Mouse (Mus musculus) retina, postnatal 1 day (tissue): ENCODE data around the gene Eed.
A peak's percentile ranks its signal among the peaks of the same experiment; 100 is the strongest.
"Not testable (repeated sequence)": the region's sequence is repeated elsewhere in the genome, so short reads cannot be mapped to it uniquely, and the experiment has no call there.

Experiments
- DNase-seq: peaks from one replicate; pipeline ENCODE4 v3.0.0-alpha.2; 2012

Eed gene

DNA sequence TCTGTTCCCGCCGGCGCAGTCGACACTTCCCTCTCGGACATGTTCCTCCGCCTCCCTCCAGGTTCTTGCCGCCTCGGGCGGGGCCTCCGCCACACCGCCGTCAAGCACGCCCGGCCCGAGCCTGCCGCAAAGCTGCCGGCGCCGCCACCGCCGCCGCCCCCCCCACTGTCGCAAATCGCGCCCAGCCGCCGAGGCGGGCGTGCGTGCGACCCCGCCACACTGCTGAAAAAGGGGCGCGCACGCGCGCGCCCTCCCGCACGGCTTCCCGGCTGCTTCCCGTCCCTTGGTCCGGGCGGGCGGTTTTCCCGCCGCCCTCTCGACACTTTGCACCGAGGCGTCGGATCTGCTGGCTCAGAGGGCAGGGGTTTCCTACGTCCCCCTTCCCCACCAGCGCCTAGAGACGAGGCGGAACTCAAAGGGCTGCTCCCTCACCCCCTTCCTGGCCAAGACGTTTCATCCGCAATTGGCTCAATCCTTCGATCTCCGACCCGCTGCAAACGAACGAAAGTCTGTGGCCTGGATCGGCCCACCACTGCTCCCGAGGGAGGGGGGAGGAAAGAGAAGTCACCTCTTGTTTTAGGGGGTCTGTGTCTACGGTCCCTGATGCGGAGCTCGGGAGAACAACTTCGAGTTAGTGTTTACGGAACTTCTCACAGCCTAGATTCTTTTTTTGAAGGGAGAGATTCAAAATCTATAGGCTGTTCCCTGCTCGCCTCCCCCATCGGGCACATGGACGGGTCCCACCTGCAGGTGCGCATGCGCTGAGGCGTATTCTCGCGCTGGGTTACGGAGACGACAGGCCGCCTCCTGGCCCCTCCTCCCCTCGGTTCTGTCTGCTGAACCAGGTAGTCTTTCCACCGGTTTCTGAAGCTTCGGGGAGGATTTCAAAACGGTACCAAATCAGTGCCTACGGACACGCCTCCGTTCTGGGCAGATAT is at the start of gene Eed:
Gene Eed (minus strand): TSS at position 499 of the 938 bp plus-strand sequence.
- DNase-seq, result peak; percentile 97

DNA sequence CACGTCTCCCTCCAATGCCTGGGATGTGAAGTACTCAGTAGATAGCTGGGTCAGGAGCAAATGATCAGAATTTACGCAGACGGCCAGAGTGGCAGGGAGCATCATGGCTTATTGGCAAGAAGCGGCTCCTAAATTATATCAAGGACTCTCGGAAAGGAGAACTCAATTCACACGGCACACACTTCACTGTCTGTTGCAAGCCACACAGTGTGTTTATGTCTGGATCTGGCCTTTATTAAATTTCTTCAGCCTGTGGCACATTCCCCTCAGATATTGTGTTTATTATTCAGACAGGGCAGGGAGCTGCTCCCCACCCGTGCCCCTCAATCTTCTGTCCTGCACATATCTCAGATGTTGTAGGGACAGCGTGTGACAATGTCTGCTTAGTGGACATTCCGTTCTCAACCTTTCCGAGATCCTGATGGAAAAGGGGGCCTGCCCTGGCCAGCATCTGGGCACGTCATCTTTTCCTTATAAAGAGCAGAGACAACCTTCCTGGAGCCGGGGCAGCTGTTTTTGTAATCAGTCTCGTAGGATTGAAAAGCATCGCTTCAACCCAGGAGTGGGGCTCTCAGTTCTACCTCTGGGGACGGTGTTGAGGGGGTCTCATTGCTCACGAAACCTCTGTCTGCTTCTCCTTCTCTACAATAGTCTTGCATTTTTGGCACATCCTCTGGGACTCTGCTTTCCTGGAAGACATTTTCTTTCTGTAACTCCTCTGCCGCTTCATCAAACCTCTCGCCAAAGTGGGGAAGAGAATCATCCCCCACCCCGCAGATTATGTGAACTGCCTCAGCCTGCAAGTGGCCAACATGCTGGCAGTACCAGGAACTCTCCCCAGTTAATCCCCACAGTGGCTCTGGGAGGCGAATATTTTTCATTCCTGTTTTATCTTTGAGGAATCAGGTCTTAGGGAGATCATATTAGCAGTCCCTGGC is 49.0 kb upstream of the Eed start:
- no peak for DNase-seq

DNA sequence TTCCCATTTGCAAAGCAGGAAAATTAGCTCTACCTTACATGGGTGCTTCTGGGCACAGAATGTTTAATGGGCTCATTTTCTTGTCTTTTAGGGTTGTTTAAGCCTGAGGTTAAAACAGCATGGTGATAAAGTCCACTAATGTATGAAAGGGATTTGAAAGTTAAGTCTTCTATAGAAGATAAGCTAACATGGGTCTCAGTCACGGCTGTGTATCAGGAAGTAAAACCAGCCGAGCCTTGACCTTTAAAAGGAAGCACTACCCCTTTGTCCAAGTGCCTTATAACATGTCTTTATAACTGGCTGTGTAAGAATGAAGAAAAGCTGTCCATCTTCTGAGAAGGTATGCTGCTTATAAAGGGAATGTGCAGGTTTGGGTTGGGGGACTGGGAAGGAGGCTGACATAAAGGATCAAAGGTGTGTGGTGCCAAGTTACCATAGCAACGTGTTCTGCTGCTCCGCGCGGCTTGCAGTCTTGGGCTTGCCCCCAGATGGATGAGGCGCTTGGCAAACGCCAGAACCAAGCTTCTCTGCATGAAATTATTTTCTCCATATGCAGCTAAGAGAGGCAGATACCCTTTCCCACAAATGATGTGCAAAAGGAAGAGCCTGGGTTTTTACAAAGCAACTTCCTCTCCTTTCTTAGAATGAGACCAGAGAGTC is 48.2 kb upstream of the Eed start:
- DNase-seq, result peak; percentile 33

DNA sequence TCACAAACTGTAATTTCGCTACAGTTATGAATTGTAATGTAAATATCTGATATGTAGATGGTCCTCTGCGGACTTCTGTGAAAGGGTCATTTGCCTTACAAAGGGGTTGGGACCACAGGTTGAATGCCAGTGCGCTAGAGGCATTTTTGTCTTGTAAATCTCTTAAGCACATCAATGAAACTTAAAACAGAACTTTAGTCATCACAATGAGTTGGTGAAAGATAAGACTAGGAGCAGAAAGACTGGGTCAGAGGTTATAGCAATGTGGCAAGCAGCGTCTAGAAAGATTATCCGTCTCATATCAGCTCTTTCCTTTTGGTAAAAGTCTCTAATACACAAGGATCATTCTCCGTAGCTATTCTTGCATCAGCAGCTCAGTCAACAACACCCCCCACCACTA is 44.2 kb upstream of the Eed start:
- DNase-seq, result no peak

- DNase-seq, result no peak
Observed at GRCm38 (mm10) chr7:90022974-90023707, 42.4 kb upstream of the Eed start.

DNA sequence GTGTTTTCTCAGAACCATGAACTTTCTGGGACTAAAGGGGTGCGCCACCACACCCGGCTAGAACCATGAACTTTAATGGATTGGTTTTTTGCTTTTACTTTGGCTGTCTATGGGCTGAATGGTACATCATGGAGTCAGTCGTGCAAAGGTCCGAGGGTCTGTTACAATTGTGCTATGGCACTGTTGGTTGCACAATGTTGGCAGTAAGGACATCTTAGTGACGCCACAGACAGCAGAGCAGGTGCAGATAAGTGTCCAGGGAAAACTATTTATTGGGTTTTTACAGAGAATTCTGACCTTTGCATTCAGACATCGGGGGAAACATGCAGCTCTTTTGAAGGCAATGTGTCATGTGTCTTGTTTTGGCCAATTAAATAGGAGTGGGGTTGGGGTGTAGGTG is 39.5 kb upstream of the Eed start:
- DNase-seq, result no peak

DNA sequence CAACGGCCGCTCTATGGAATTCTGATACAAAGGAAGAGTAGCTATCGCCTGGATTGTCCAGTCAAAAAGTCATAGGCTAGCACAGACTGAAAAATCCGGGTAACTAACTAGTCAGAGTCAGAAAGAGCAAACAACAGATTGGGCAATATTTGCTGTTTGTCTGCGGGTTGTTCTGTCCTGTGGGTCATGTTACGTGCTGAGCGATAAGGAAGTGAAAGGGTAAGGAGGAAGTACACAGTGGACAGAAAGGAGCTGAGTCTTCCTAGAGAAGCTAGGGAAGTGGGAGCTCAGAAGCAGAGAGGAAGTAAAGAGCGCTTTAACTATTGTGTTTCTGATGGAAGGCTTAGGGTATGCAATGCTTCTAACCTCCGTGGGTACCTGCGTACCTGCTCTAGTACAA is 38.8 kb upstream of the Eed start:
- no peak for DNase-seq

- DNase-seq, result no peak
Observed at GRCm38 (mm10) chr7:90016930-90017588, 36.3 kb upstream of the Eed start.

DNA sequence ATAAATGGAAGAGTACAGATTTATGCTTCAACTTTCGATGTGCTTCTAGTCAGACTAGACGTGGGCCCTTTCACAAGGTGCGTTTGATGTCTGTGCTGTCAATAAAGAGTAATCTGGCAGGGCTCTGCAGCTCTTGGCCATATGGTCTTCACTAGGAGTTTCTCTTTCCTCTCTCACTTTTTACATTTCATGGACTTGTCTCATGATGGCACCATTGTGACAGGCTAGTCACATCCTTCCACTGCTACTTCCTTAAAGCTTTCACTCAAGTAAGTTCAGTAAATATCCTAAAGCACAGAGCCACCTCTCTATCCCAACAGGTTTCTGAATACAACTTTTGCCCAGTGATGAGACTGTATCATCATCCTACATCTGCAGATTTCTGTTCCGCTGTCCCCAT is 35.7 kb upstream of the Eed start:
- no peak for DNase-seq

DNA sequence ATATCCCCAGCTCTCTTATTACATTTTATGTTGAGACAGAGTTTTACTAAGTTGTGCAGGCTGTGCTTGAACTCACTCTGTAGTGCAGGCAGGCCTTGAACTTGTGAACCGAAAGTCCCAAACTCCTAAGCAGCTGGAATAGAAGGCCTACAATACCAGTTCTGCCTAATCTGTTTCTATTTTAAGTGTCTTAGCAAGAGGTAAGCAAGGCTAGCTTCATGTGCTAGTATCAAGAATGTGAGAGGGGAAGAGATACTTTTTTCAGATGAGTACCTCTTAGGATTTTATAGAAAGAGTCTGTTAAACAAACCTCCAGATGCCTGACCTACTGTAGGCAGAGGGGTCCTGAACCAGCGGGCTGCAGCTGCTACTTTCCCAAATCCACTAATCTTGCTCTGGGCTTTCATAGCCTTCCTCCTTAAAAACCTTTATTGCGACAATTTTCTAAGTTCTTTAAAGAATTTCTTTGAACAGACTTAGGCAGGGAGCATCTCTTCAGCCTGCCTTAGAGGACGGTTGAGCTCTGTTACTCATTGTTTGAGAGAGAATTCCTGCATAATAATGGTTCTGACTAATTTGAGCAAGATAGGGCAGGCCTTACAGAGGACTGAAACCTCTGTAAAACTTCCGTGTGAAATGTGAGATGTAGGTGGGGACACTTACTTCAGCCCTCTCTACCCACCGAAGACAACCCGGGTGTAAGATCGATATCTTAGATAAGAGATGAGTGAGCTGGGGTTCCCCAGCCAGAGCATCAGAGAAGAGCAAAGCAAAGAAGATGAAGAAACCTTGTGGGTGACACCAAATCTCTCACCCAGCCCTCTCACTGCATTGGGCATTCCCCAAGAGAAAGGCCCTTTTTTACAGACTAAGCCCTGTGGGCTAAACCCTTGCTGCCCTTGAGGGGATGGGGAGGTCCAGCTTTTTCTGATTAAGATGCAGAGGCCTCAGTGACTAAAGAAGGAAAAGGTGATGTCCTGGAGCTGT is 26.2 kb upstream of the Eed start:
- DNase-seq, result no peak

GRCm38 (mm10) chr7:90004781-90005180 is 24.0 kb upstream of the Eed start:
- no peak for DNase-seq

- no peak for DNase-seq
Observed at GRCm38 (mm10) chr7:90002375-90002774, 21.6 kb upstream of the Eed start.

GRCm38 (mm10) chr7:89999491-89999890 is 18.7 kb upstream of the Eed start:
- DNase-seq, result no peak

- DNase-seq, result no peak
Observed at GRCm38 (mm10) chr7:89998624-89999006, 17.8 kb upstream of the Eed start.

- peak; percentile 86 for DNase-seq
Observed at GRCm38 (mm10) chr7:89998006-89998623, 17.3 kb upstream of the Eed start.

DNA sequence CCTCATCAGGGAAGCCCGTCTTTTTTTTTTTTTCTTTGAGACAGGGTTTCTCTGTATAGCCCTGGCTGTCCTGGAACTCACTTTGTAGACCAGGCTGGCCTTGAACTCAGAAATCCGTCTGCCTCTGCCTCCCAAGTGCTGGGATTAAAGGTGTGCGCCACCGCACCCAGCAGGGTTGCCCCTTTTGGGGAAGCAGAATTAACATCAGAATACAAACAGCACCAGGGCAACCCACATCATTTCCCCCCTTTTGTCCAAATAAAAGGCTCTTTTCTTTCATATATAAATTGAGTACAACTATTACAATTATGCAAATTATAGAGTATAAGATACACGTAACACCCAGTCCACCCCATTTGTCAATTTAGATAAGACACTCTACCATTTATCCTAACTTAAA is 16.7 kb upstream of the Eed start:
- DNase-seq, result not testable (repeated sequence)

- no peak for DNase-seq
Observed at GRCm38 (mm10) chr7:89993091-89993490, 12.3 kb upstream of the Eed start.

GRCm38 (mm10) chr7:89984421-89984820 is 3.6 kb upstream of the Eed start:
- peak; percentile 13 for DNase-seq

GRCm38 (mm10) chr7:89983441-89983840 is 2.7 kb upstream of the Eed start:
- peak; percentile 57 for DNase-seq

- no peak for DNase-seq
Observed at GRCm38 (mm10) chr7:89981557-89981956, 774 bp upstream of the Eed start.
